Mouse (Mus musculus): ENCODE results near the gene Sparc. TPM values are rescaled to one million over a fixed set of nuclear protein-coding genes. Genes with fewer than 3 reads are reported as not detected.

Sparc gene
- polyA plus RNA-seq, 1 experiment from 2014 or later = 1,391 TPM

GRCm38 (mm10) chr11:55373838-55374237, 49.1 kb downstream of the Sparc start:
- Histone ChIP-seq H3K4me1 (replicated peaks; ENCODE audit: control insufficient read depth, insufficient read depth, low read length) (no peaks in the 10 kb centered on the region), H3K27me3 (replicated peaks; ENCODE audit: control insufficient read depth, insufficient read depth, low read length) (no peaks in the 10 kb centered on the region), H3K27ac (ENCODE audit: low read depth) (no peak overlapping the region), H3K9me3 (ENCODE audit: control insufficient read depth, low read length) (no peaks in the 10 kb centered on the region), H3K9ac (ENCODE audit: low read length) (no peak overlapping the region), H3K4me2 (ENCODE audit: low read length) (no peak overlapping the region), H3K4me3 (ENCODE audit: low read depth, low read length) (no peak overlapping the region), H3K36me3 (ENCODE audit: control insufficient read depth, insufficient read depth, low read length) (no peaks in the 10 kb centered on the region)
- ATAC-seq (replicated peaks; ENCODE audit: low FRiP score, low TSS enrichment, low read depth) (no peak), DNase-seq (ENCODE audit: low spot score) (no peak)
- WGBS = 60% methylated on average over 6 of the region's 6 CpGs

GRCm38 (mm10) chr11:55373373-55373772, 49.6 kb downstream of the Sparc start:
- no peak overlapping the region for H3K4me3 ChIP-seq (ENCODE audit: low read depth, low read length)
- no peaks in the 10 kb centered on the region for H3K27me3 ChIP-seq (replicated peaks; ENCODE audit: control insufficient read depth, insufficient read depth, low read length)
- no peak for ATAC-seq (replicated peaks; ENCODE audit: low FRiP score, low TSS enrichment, low read depth)
- H3K4me2 ChIP-seq (ENCODE audit: low read length) = no peak overlapping the region
- DNase-seq (ENCODE audit: low spot score) = no peak
- H3K4me1 ChIP-seq (replicated peaks; ENCODE audit: control insufficient read depth, insufficient read depth, low read length) = no peaks in the 10 kb centered on the region
- WGBS = 82% methylated on average over 12 of the region's 12 CpGs
- no peaks in the 10 kb centered on the region for H3K9me3 ChIP-seq (ENCODE audit: control insufficient read depth, low read length)
- H3K9ac ChIP-seq (ENCODE audit: low read length) = no peak overlapping the region
- no peak overlapping the region for H3K27ac ChIP-seq (ENCODE audit: low read depth)
- H3K36me3 ChIP-seq (ENCODE audit: control insufficient read depth, insufficient read depth, low read length) = no peaks in the 10 kb centered on the region

DNA sequence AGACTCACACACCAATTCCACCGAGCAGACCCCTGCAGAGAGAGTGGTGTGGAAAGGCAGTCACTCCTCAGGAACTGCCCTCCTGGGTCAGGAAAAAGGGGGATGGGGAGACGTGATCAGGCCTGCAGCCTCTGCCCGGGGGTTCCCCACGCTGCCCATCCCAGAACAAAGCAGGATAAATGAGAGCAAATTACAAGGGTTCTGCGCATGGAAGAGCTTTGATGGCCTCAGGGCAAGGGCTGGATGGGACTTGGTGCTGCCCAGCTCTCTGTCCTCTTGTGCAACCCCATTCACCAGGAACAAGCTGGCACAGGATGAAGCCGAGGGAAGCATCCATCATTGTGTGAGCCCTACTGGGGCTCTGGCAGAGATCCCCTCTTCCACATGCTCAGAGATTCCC, 51.0 kb downstream of the Sparc start:
- Histone ChIP-seq H3K4me2 (ENCODE audit: low read length) (no peak overlapping the region), H3K27ac (ENCODE audit: low read depth) (no peak overlapping the region), H3K4me1 (replicated peaks; ENCODE audit: control insufficient read depth, insufficient read depth, low read length) (no peaks in the 10 kb centered on the region), H3K9ac (ENCODE audit: low read length) (no peak overlapping the region), H3K27me3 (replicated peaks; ENCODE audit: control insufficient read depth, insufficient read depth, low read length) (no peaks in the 10 kb centered on the region), H3K9me3 (ENCODE audit: control insufficient read depth, low read length) (no peaks in the 10 kb centered on the region), H3K36me3 (ENCODE audit: control insufficient read depth, insufficient read depth, low read length) (no peaks in the 10 kb centered on the region), H3K4me3 (ENCODE audit: low read depth, low read length) (no peak overlapping the region)
- ATAC-seq (replicated peaks; ENCODE audit: low FRiP score, low TSS enrichment, low read depth) (no peak), DNase-seq (ENCODE audit: low spot score) (no peak)
- WGBS = 50% methylated on average over 6 of the region's 6 CpGs

- H3K4me2 ChIP-seq (ENCODE audit: low read length) = no peak overlapping the region
- WGBS = 48% methylated on average over 6 of the region's 6 CpGs
- no peaks in the 10 kb centered on the region for H3K9me3 ChIP-seq (ENCODE audit: control insufficient read depth, low read length)
- no peak for DNase-seq (ENCODE audit: low spot score)
- no peaks in the 10 kb centered on the region for H3K27me3 ChIP-seq (replicated peaks; ENCODE audit: control insufficient read depth, insufficient read depth, low read length)
- H3K9ac ChIP-seq (ENCODE audit: low read length) = no peak overlapping the region
- H3K27ac ChIP-seq (ENCODE audit: low read depth) = no peak overlapping the region
- no peaks in the 10 kb centered on the region for H3K4me1 ChIP-seq (replicated peaks; ENCODE audit: control insufficient read depth, insufficient read depth, low read length)
- ATAC-seq (replicated peaks; ENCODE audit: low FRiP score, low TSS enrichment, low read depth) = no peak
- H3K4me3 ChIP-seq (ENCODE audit: low read depth, low read length) = no peak overlapping the region
- no peaks in the 10 kb centered on the region for H3K36me3 ChIP-seq (ENCODE audit: control insufficient read depth, insufficient read depth, low read length)
These were observed 53.9 kb downstream of the Sparc start for GRCm38 (mm10) chr11:55369093-55369471.

DNA sequence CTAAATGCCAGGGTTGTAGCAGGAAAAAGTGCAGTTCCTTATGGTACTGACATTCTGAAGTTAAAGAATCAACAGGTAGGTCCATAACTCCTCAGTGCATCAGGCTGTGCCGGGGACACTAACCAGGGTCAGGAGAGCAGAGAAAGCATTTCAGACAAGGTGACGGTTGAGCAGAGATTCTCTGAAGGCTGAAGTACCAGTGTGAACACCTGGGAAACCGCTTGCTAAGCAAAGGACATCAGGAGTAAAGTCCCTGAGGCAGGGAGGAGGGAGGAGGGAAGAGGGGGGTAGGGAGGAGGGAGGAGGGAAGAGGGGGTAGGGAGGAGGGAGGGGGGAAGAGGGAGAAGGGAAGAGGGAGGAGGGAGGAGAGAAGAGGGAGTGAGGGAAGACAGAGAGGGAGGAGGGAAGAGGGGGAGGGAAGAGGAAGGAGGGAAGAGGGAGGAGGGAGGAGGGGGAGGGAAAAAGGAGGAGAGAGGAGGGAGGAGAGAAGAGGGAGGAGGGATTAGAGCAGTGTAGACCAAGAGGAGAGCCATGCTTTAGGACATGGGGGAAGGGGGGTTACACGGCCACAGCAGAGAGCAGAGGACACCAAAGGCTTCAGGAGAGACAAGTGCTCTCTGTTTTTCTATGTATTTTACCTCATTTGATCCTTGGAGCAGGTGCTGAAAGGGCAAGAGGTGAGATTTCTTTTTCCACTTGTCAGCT, 54.4 kb downstream of the Sparc start:
- 60% methylated on average over 4 of the region's 4 CpGs for WGBS
- Histone ChIP-seq H3K9me3 (ENCODE audit: control insufficient read depth, low read length) (no peaks in the 10 kb centered on the region), H3K4me2 (ENCODE audit: low read length) (no peak overlapping the region), H3K36me3 (ENCODE audit: control insufficient read depth, insufficient read depth, low read length) (no peaks in the 10 kb centered on the region), H3K27me3 (replicated peaks; ENCODE audit: control insufficient read depth, insufficient read depth, low read length) (no peaks in the 10 kb centered on the region), H3K27ac (ENCODE audit: low read depth) (no peak overlapping the region), H3K4me1 (replicated peaks; ENCODE audit: control insufficient read depth, insufficient read depth, low read length) (no peaks in the 10 kb centered on the region), H3K4me3 (ENCODE audit: low read depth, low read length) (no peak overlapping the region), H3K9ac (ENCODE audit: low read length) (no peak overlapping the region)
- ATAC-seq (replicated peaks; ENCODE audit: low FRiP score, low TSS enrichment, low read depth) = no peak
- DNase-seq (ENCODE audit: low spot score) = no peak

DNA sequence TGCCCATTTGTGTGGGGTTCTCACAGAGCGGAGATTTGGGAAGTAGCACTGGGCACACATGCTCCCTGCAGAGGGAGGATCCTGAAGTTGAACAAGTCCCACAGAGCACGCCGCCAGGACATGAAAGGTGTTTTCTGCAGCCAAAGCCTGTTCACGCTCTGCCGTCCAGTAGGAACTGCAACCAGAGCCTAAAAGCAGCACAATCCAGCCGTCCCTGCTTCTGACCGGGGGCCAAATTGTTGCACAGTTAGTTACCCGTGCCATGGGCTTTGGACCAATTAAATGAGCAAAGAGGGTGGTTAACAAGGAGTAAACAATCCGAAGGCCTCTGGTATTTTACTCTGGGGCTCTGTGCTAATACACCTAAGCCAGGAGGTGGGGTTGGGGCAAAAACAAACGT, 55.2 kb downstream of the Sparc start:
- no peaks in the 10 kb centered on the region for H3K27me3 ChIP-seq (replicated peaks; ENCODE audit: control insufficient read depth, insufficient read depth, low read length)
- no peak overlapping the region for H3K9ac ChIP-seq (ENCODE audit: low read length)
- no peaks in the 10 kb centered on the region for H3K9me3 ChIP-seq (ENCODE audit: control insufficient read depth, low read length)
- no peak for DNase-seq (ENCODE audit: low spot score)
- WGBS = 76% methylated on average over 10 of the region's 10 CpGs
- no peaks in the 10 kb centered on the region for H3K36me3 ChIP-seq (ENCODE audit: control insufficient read depth, insufficient read depth, low read length)
- H3K4me1 ChIP-seq (replicated peaks; ENCODE audit: control insufficient read depth, insufficient read depth, low read length) = no peaks in the 10 kb centered on the region
- ATAC-seq (replicated peaks; ENCODE audit: low FRiP score, low TSS enrichment, low read depth) = no peak
- no peak overlapping the region for H3K4me3 ChIP-seq (ENCODE audit: low read depth, low read length)
- no peak overlapping the region for H3K27ac ChIP-seq (ENCODE audit: low read depth)
- no peak overlapping the region for H3K4me2 ChIP-seq (ENCODE audit: low read length)

DNA sequence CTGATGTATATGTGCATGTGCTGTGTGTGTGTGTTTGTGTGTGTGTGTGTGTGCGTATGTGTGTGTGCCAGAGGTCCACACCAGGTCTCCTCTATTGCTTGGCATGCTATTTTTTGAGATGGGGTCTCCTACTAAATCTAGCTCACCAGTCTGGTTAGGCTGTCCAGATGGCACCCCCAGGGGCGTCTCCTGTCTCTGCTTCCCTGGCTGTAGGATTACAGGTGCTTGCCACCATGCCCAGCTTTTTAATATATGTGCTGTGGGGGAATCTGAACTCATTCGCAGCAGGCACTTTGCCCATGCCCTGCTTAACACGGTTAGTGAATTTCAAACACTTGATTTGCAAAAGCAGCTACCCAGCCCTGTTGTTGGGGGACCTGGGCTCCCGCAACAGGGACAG, 57.1 kb downstream of the Sparc start:
- Histone ChIP-seq H3K36me3 (ENCODE audit: control insufficient read depth, insufficient read depth, low read length) (no peaks in the 10 kb centered on the region), H3K27me3 (replicated peaks; ENCODE audit: control insufficient read depth, insufficient read depth, low read length) (no peaks in the 10 kb centered on the region), H3K9ac (ENCODE audit: low read length) (no peak overlapping the region), H3K9me3 (ENCODE audit: control insufficient read depth, low read length) (no peaks in the 10 kb centered on the region), H3K27ac (ENCODE audit: low read depth) (no peak overlapping the region), H3K4me2 (ENCODE audit: low read length) (no peak overlapping the region), H3K4me1 (replicated peaks; ENCODE audit: control insufficient read depth, insufficient read depth, low read length) (no peaks in the 10 kb centered on the region), H3K4me3 (ENCODE audit: low read depth, low read length) (no peak overlapping the region)
- WGBS = 80% methylated on average over 5 of the region's 5 CpGs
- DNase-seq (ENCODE audit: low spot score) (no peak), ATAC-seq (replicated peaks; ENCODE audit: low FRiP score, low TSS enrichment, low read depth) (no peak)

- Histone ChIP-seq H3K9me3 (ENCODE audit: control insufficient read depth, low read length) (no peaks in the 10 kb centered on the region), H3K36me3 (ENCODE audit: control insufficient read depth, insufficient read depth, low read length) (no peaks in the 10 kb centered on the region), H3K4me1 (replicated peaks; ENCODE audit: control insufficient read depth, insufficient read depth, low read length) (no peaks in the 10 kb centered on the region), H3K27ac (ENCODE audit: low read depth) (no peak overlapping the region), H3K4me2 (ENCODE audit: low read length) (no peak overlapping the region), H3K9ac (ENCODE audit: low read length) (no peak overlapping the region), H3K27me3 (replicated peaks; ENCODE audit: control insufficient read depth, insufficient read depth, low read length) (no peaks in the 10 kb centered on the region), H3K4me3 (ENCODE audit: low read depth, low read length) (no peak overlapping the region)
- no peak for DNase-seq (ENCODE audit: low spot score)
- ATAC-seq (replicated peaks; ENCODE audit: low FRiP score, low TSS enrichment, low read depth) = no peak
- whole genome bisulfite sequencing = 56% methylated on average over 4 of the region's 4 CpGs
These were observed 57.7 kb downstream of the Sparc start for GRCm38 (mm10) chr11:55365242-55365641.

DNA sequence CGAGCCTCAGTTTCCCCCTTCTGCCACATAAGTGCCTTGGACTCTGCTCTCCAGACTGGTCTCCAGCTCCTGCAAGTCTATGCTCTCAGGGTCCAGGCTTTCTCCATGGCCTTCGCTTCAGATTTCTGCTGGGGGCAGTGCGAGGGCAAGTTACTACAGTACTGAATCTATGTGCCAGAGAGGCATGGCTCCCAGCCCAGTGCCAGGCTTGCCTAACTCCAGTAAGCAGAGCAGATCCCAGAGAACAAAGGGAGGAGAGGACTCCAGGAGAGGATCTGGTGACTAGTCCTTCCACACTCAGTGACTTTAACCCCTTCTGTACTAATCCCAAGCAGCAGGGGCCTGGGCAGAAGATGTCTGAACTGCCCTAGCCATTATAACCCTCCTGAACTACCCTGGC, 58.3 kb downstream of the Sparc start:
- WGBS = 87% methylated on average over 3 of the region's 3 CpGs
- no peak overlapping the region for H3K9ac ChIP-seq (ENCODE audit: low read length)
- no peaks in the 10 kb centered on the region for H3K9me3 ChIP-seq (ENCODE audit: control insufficient read depth, low read length)

More for the DNA sequence above, 58.3 kb downstream of the Sparc start:
- Histone ChIP-seq H3K4me3 (ENCODE audit: low read depth, low read length) (no peak overlapping the region), H3K4me2 (ENCODE audit: low read length) (no peak overlapping the region), H3K27ac (ENCODE audit: low read depth) (no peak overlapping the region), H3K36me3 (ENCODE audit: control insufficient read depth, insufficient read depth, low read length) (no peaks in the 10 kb centered on the region), H3K4me1 (replicated peaks; ENCODE audit: control insufficient read depth, insufficient read depth, low read length) (no peaks in the 10 kb centered on the region), H3K27me3 (replicated peaks; ENCODE audit: control insufficient read depth, insufficient read depth, low read length) (no peaks in the 10 kb centered on the region)
- DNase-seq (ENCODE audit: low spot score) (no peak), ATAC-seq (replicated peaks; ENCODE audit: low FRiP score, low TSS enrichment, low read depth) (no peak)

All from intestine, embryonic 14.5 days (tissue).